Mouse (Mus musculus): ENCODE measurements around the gene Tas2r114. TPM values are rescaled to one million over a fixed set of nuclear protein-coding genes. Genes with fewer than 3 reads are reported as not detected.

Gene Tas2r114
- not detected in 2 replicates for polyA plus RNA-seq (2016; fragmentation: Nextera tagmentation; extraction: Ambion mirVana)

GRCm38 (mm10) chr6:131689963-131690362 is at the start of gene Tas2r114:
Gene Tas2r114 (minus strand): TSS chr6:131690063.
- Histone ChIP-seq H3K9ac (replicated peaks) (no peak within 1 kb of the TSS), H3K4me3 (no peak within 1 kb of the TSS), H3K9me3 (peaks cover 5% of the 10 kb centered on the region; the same call in 1 of the 2 replicates), H3K4me1 (no peaks in the 10 kb centered on the region), H3K4me2 (replicated peaks) (no peak within 1 kb of the TSS), H3K27me3 (no peaks in the 10 kb centered on the region), H3K27ac (replicated peaks) (no peak within 1 kb of the TSS), H3K36me3 (no peaks in the 10 kb centered on the region)
- no peak for ATAC-seq (ENCODE audit: low FRiP score, low read depth)

DNA sequence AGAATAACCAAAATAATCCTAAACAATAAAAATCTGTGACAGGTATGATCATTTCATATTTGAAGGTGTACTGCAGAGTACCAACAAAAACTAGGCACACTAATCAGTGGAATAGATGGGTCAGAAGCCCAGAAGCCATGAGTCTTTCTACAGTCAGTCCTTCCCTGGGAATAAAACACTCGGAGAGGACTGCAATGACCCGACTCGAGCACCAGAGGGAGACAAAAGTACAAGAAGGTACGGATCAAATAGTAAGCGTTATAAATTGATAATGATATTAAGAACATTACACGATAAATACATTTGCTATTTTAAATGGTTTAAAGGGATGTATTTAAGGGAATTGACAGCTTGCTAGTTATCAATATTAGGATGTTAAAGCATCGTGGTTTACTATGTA is 22.9 kb upstream of the Tas2r114 start:
- Histone ChIP-seq H3K27me3 (no peaks in the 10 kb centered on the region), H3K4me1 (no peaks in the 10 kb centered on the region), H3K9ac (replicated peaks) (no peak overlapping the region), H3K4me2 (replicated peaks) (no peak overlapping the region), H3K4me3 (no peak overlapping the region), H3K36me3 (no peaks in the 10 kb centered on the region), H3K27ac (replicated peaks) (no peak overlapping the region), H3K9me3 (peaks cover 7% of the 10 kb centered on the region; the same call in 1 of the 2 replicates)
- no peak for ATAC-seq (ENCODE audit: low FRiP score, low read depth)
- 50% methylated on average over 7 of the region's 7 CpGs for WGBS

GRCm38 (mm10) chr6:131687395-131687794 is 2.5 kb downstream of the Tas2r114 start, which contains the start of gene Tas2r105:
Gene Tas2r105 (minus strand): TSS chr6:131687495.
- Histone ChIP-seq H3K4me1 (no peaks in the 10 kb centered on the region), H3K9me3 (peaks cover 5% of the 10 kb centered on the region; the same call in 1 of the 2 replicates), H3K36me3 (no peaks in the 10 kb centered on the region), H3K9ac (replicated peaks) (no peak within 1 kb of the TSS), H3K4me2 (replicated peaks) (no peak within 1 kb of the TSS), H3K27ac (replicated peaks) (no peak within 1 kb of the TSS), H3K4me3 (no peak within 1 kb of the TSS), H3K27me3 (no peaks in the 10 kb centered on the region)
- 75% methylated on average over 1 of the region's 1 CpGs for WGBS
- no peak for ATAC-seq (ENCODE audit: low FRiP score, low read depth)

DNA sequence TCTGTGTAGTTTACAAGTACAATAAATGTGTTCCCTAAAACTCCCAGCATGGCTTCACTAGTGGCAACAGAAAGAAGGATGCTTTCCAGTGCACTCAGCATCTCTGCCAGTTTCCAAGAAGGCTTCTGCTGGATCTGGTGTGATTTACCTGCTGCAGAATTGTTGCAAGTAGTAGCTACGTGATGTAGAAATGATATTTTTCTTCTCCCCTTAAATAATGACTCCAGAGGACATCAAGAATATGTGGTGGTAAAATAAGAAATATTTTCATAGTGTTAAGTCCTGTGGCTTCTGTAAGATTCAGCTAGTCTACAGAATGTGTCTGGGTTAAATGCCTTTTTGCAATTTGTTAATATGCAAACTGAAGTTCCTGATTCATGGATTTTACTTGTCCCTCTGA is 4.2 kb downstream of the Tas2r114 start, which contains the start of gene Tas2r104:
TSS of gene Tas2r104 (minus strand) at position 101 of the 400 bp plus-strand sequence.
- H3K9me3 ChIP-seq: no peaks in the 10 kb centered on the region

GRCm38 (mm10) chr6:131678786-131679185 is 11.1 kb downstream of the Tas2r114 start, which contains the start of gene Tas2r106:
Gene Tas2r106 (minus strand): TSS chr6:131678886.
- H3K9me3 ChIP-seq: 0 out of 2 replicates have a peak, but pooled peaks cover 7% of the 10 kb centered on the region
- H3K27ac ChIP-seq (replicated peaks): no peak within 1 kb of the TSS
- no peaks in the 10 kb centered on the region for H3K36me3 ChIP-seq
- H3K9ac ChIP-seq (replicated peaks): no peak within 1 kb of the TSS
- ATAC-seq (ENCODE audit: low FRiP score, low read depth): no peak
- WGBS: 78% methylated on average over 3 of the region's 3 CpGs
- no peak within 1 kb of the TSS for H3K4me2 ChIP-seq (replicated peaks)
- no peaks in the 10 kb centered on the region for H3K4me1 ChIP-seq
- no peak within 1 kb of the TSS for H3K4me3 ChIP-seq
- H3K27me3 ChIP-seq: no peaks in the 10 kb centered on the region

More for the DNA sequence above, 4.2 kb downstream of the Tas2r114 start, which contains the start of gene Tas2r104:
- Histone ChIP-seq H3K36me3 (no peaks in the 10 kb centered on the region), H3K4me2 (replicated peaks) (no peak within 1 kb of the TSS), H3K9ac (replicated peaks) (no peak within 1 kb of the TSS), H3K27me3 (no peaks in the 10 kb centered on the region), H3K27ac (replicated peaks) (no peak within 1 kb of the TSS), H3K4me1 (no peaks in the 10 kb centered on the region), H3K4me3 (no peak within 1 kb of the TSS)
- ATAC-seq (ENCODE audit: low FRiP score, low read depth): no peak
- 80% methylated on average over 1 of the region's 1 CpGs for WGBS

- H3K27ac ChIP-seq (replicated peaks): no peak within 1 kb of the TSS
- no peak within 1 kb of the TSS for H3K9ac ChIP-seq (replicated peaks)
- H3K4me2 ChIP-seq (replicated peaks): no peak within 1 kb of the TSS
- H3K4me3 ChIP-seq: no peak within 1 kb of the TSS
- ATAC-seq (ENCODE audit: low FRiP score, low read depth): no peak
- no peaks in the 10 kb centered on the region for H3K27me3 ChIP-seq
- H3K4me1 ChIP-seq: no peaks in the 10 kb centered on the region
- no peaks in the 10 kb centered on the region for H3K36me3 ChIP-seq
- H3K9me3 ChIP-seq: peaks cover 15% of the 10 kb centered on the region
Measured at GRCm38 (mm10) chr6:131660049-131660448, 29.8 kb downstream of the Tas2r114 start, which contains the start of gene Tas2r107. Gene Tas2r107 (minus strand): TSS chr6:131660149.

Other genes starting within 250 kb of the Tas2r114 start
- not detected in 2 replicates for gene 5430401F13Rik, start 203.7 kb downstream of the Tas2r114 start, polyA plus RNA-seq (2016; fragmentation: Nextera tagmentation; extraction: Ambion mirVana)
- not detected in 2 replicates for gene Gm6619, start 203.7 kb downstream of the Tas2r114 start, polyA plus RNA-seq (2016; fragmentation: Nextera tagmentation; extraction: Ambion mirVana)
- gene Tas2r130, start 59.2 kb downstream of the Tas2r114 start, polyA plus RNA-seq (2016; fragmentation: Nextera tagmentation; extraction: Ambion mirVana): not detected in 2 replicates
- not detected in 2 replicates for gene Tas2r107, start 29.9 kb downstream of the Tas2r114 start, polyA plus RNA-seq (2016; fragmentation: Nextera tagmentation; extraction: Ambion mirVana)
- gene Tas2r106, start 11.2 kb downstream of the Tas2r114 start, polyA plus RNA-seq (2016; fragmentation: Nextera tagmentation; extraction: Ambion mirVana): not detected in 2 replicates
- not detected in 2 replicates for gene Tas2r104, start 4.3 kb downstream of the Tas2r114 start, polyA plus RNA-seq (2016; fragmentation: Nextera tagmentation; extraction: Ambion mirVana)
- not detected in 2 replicates for gene Tas2r105, start 2.6 kb downstream of the Tas2r114 start, polyA plus RNA-seq (2016; fragmentation: Nextera tagmentation; extraction: Ambion mirVana)

All from midbrain, embryonic 12.5 days (tissue).